Mouse (Mus musculus) hindbrain, embryonic 16.5 days (tissue): ENCODE results near the gene Stk24. TPM values are rescaled to one million over a fixed set of nuclear protein-coding genes. Genes with fewer than 3 reads are reported as not detected.

Source experiments
- ATAC-seq: fragments of 200-750 bp; cut with Nextera tagmentation; 2 replicates; pipeline ENCODE4 v1.8.0; 2017; ENCODE audit warnings: moderate TSS enrichment, moderate library complexity
- H3K27ac ChIP-seq: fragments of 300-500 bp; sonication (generic); 2 replicates; pipeline ENCODE4 v1.5.1; 2014; ENCODE audit warnings: low read depth, mild to moderate bottlenecking, control low read depth, low read length, moderate library complexity
- H3K27me3 ChIP-seq: fragments of 300-500 bp; sonication (generic); replicated peaks from 2 replicates; pipeline ENCODE4 v1.6.1; 2014; ENCODE audit warnings: low read length; ENCODE audit not compliant: control insufficient read depth, insufficient read depth
- H3K36me3 ChIP-seq: fragments of 300-500 bp; sonication (generic); 2 replicates; pipeline ENCODE4 v1.6.1; 2014; ENCODE audit warnings: mild to moderate bottlenecking, low read length, moderate library complexity, mixed read lengths; ENCODE audit not compliant: control insufficient read depth, insufficient read depth
- H3K4me1 ChIP-seq: fragments of 300-500 bp; sonication (generic); 2 replicates; pipeline ENCODE4 v1.6.1; 2014; ENCODE audit warnings: low read depth, low read length; ENCODE audit not compliant: control insufficient read depth, insufficient read depth
- H3K4me2 ChIP-seq: fragments of 300-500 bp; sonication (generic); 2 replicates; pipeline ENCODE4 v1.6.1; 2014; ENCODE audit warnings: mild to moderate bottlenecking, low read length, control low read depth, moderate library complexity
- H3K4me3 ChIP-seq: fragments of 300-500 bp; sonication (generic); 2 replicates; pipeline ENCODE4 v1.5.1; 2014; ENCODE audit warnings: mild to moderate bottlenecking, low read length, control low read depth, moderate library complexity
- H3K9ac ChIP-seq: fragments of 300-500 bp; sonication (generic); 2 replicates; pipeline ENCODE4 v1.6.1; 2014; ENCODE audit warnings: low read depth, mild to moderate bottlenecking, control low read depth, low read length, moderate library complexity
- H3K9me3 ChIP-seq: fragments of 300-500 bp; sonication (generic); 2 replicates; pipeline ENCODE4 v1.6.1; 2014; ENCODE audit warnings: mild to moderate bottlenecking, low read length, moderate library complexity; ENCODE audit not compliant: control insufficient read depth
- WGBS: fragments of 180-500 bp; shearing (Covaris S2); extraction: QIAGEN DNeasy Blood & Tissue Kit; methylation state at CpG from one replicate; pipeline ENCODE4 v1.1.7; 2014; 5-methylcytosine and 5-hydroxymethylcytosine counted together
- polyA plus RNA-seq: library from polyadenylated mRNA; unstranded; fragments of >200 nt; fragmentation: Nextera tagmentation; extraction: Ambion mirVana; gene quantifications from 2 replicates; pipeline ENCODE4 v1.2.1, GENCODE M21; 2015

The Stk24 gene
- polyA plus RNA-seq, 1 experiment from 2014 or later = 14.6 TPM

DNA sequence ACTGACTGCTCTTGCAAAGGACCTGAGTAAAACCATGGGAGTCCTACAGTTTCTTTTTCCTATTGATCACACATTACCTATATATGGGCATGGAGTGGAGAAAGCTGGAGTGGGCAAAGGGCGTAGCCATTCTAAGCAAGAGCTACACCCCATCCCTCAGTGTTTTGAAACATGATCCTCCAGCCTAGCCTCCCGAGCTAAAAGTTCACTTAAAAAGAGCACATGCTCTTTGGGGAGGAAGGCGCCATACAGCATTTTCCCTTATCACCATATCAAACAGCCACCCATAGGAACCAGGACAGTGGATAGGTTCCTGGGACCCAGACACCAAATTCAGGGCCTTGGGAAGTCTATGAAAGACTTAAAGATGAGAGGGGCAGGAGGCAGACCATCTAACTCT, 20.8 kb downstream of the Stk24 start:
- H3K27me3 ChIP-seq = no peaks in the 10 kb centered on the region
- WGBS = 55% methylated on average over 3 of the region's 3 CpGs
- no peaks in the 10 kb centered on the region for H3K36me3 ChIP-seq
- no peak overlapping the region for H3K4me3 ChIP-seq
- peaks cover 3% of the 10 kb centered on the region for H3K4me1 ChIP-seq
- no peak overlapping the region for H3K4me2 ChIP-seq
- no peak overlapping the region for H3K9ac ChIP-seq
- no peaks in the 10 kb centered on the region for H3K9me3 ChIP-seq
- no peak for ATAC-seq
- H3K27ac ChIP-seq = no peak overlapping the region

DNA sequence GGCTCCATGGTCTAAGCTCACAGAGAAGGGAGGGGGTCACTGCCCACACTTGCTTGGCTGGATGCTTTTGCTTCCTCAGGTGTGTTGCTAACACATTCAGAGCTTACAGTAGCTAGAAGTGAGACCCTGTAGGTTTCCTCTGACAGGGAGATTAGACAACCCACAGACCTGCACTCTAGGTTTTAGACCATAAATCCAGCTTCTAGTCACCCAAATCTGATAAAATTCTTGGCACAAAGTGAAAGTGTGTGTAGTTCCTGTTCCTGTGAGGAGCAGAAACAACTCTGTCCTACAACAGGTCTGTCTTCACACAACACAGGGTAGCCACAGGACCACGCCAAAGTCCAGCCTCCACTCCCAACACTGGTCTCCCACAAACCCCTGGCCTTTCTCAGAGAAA, 21.5 kb downstream of the Stk24 start:
- no peaks in the 10 kb centered on the region for H3K36me3 ChIP-seq
- H3K27me3 ChIP-seq = no peaks in the 10 kb centered on the region
- H3K27ac ChIP-seq = no peak overlapping the region
- no peak overlapping the region for H3K4me3 ChIP-seq
- peaks cover 3% of the 10 kb centered on the region for H3K4me1 ChIP-seq
- 95% methylated on average over 1 of the region's 1 CpGs for WGBS
- no peak for ATAC-seq
- no peak overlapping the region for H3K9ac ChIP-seq
- H3K4me2 ChIP-seq = no peak overlapping the region
- H3K9me3 ChIP-seq = no peaks in the 10 kb centered on the region

DNA sequence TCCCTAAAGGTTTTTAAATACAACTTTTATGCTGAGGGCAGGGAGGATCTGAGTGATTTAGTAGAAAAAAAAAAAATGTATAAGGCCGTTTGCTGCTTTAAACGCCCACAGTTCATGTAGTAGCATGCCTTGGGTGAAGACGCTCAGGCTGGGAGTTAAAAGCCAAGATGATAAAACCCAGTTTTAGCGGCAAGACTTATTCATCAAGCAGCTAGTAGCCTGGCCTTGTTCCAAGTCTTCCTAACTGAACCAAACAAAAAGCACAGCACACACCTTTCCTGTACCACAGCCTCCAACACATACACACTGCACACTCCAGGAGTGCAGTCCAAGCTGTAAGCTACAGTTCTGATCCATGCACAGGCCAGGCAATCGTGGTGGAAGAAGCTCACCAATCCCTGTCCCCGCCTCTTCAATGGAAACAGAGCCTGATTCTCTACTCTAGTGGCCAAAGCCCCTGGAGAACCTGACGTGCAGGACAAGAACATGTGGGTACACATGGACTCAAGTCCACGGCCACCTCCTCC, 23.4 kb downstream of the Stk24 start:
- Histone ChIP-seq H3K4me2 (no peak overlapping the region), H3K27me3 (no peaks in the 10 kb centered on the region), H3K36me3 (no peaks in the 10 kb centered on the region), H3K9me3 (no peaks in the 10 kb centered on the region), H3K4me1 (peaks cover 3% of the 10 kb centered on the region), H3K27ac (no peak overlapping the region), H3K4me3 (no peak overlapping the region), H3K9ac (no peak overlapping the region)
- WGBS = 75% methylated on average over 8 of the region's 8 CpGs
- ATAC-seq = no peak

DNA sequence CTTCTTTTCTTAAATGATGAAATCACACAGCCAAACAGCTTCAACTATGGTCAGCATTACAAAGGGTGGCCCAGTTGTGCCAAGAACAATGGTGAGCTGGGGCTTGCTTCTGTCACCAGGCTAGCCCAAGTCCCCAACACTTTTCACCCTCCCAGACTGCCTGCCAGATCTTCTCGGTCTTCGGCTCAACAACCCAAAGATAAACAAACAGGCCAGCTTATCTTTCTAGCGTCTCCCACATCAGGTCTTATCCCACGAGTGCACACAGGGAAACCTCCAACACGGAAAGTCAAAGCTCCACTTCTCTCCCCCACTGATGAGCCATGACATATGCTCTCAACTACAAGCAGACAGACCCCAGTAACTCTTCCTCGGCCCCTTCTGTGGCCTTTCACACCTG, 24.1 kb downstream of the Stk24 start:
- Histone ChIP-seq H3K4me1 (peaks cover 3% of the 10 kb centered on the region), H3K27ac (no peak overlapping the region), H3K4me2 (no peak overlapping the region), H3K9me3 (no peaks in the 10 kb centered on the region), H3K9ac (no peak overlapping the region), H3K27me3 (no peaks in the 10 kb centered on the region), H3K4me3 (no peak overlapping the region), H3K36me3 (no peaks in the 10 kb centered on the region)
- no peak for ATAC-seq
- 77% methylated on average over 6 of the region's 6 CpGs for WGBS

DNA sequence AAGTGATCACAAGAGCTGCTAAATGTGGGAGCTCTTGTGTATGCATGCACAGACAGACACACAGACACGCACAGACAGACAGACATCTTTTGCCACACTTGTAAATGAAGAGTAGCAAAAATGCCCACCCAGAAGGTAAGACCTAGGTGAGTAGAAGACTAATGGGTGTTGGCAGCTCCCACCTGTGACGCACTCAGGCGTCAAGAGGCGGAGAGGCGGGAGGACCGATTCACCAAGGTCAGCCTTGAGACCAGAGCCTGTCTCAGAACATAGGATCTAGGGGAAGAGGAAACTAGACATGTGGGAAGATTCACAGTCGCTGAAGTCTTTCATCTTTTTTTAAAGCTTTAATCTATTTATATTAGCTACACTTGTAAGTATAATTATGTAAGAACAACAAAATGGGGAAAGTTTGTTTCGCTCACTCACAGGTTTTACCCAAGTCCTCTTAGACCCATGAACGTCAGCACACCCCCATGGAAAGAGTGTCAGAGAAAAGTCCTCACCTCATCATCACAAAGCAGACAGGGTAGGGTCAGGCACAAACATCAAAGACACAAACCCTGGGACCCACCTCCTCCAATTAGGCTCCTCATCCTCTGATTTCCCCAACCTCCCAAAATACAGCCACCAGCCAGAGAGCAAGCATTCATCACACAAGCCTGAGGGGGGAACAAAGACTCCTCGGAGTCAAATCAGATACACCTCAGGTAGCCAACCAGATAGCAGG, 26.0 kb downstream of the Stk24 start:
- Histone ChIP-seq H3K4me1 (peaks cover 3% of the 10 kb centered on the region), H3K36me3 (no peaks in the 10 kb centered on the region), H3K9me3 (no peaks in the 10 kb centered on the region), H3K4me2 (no peak overlapping the region), H3K9ac (no peak overlapping the region), H3K27me3 (no peaks in the 10 kb centered on the region), H3K4me3 (no peak overlapping the region), H3K27ac (no peak overlapping the region)
- WGBS = 91% methylated on average over 10 of the region's 10 CpGs
- ATAC-seq = no peak

DNA sequence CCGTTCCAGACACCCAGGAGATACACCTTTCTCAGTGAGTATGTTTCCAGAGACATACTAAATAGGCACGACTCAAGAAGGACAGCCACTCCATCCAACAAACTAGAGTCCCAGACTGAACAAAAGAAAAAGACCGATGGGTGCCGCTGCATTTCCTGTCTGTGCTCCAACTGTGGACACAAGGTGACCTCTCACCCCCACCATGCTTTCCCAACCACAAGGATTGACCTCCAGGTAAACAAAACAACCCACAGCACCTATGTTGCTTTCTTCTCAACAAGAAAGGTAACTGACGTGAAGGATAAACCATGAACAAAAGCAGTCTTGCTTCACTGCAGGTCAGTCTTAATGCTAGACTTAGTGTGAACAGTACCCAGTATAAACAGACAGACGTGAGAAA, 27.1 kb downstream of the Stk24 start:
- H3K27me3 ChIP-seq = no peaks in the 10 kb centered on the region
- H3K4me2 ChIP-seq = no peak overlapping the region
- H3K9ac ChIP-seq = no peak overlapping the region
- ATAC-seq = no peak
- no peak overlapping the region for H3K27ac ChIP-seq
- 89% methylated on average over 6 of the region's 6 CpGs for WGBS
- no peaks in the 10 kb centered on the region for H3K9me3 ChIP-seq
- no peak overlapping the region for H3K4me3 ChIP-seq
- no peaks in the 10 kb centered on the region for H3K36me3 ChIP-seq
- H3K4me1 ChIP-seq = peaks cover 11% of the 10 kb centered on the region

DNA sequence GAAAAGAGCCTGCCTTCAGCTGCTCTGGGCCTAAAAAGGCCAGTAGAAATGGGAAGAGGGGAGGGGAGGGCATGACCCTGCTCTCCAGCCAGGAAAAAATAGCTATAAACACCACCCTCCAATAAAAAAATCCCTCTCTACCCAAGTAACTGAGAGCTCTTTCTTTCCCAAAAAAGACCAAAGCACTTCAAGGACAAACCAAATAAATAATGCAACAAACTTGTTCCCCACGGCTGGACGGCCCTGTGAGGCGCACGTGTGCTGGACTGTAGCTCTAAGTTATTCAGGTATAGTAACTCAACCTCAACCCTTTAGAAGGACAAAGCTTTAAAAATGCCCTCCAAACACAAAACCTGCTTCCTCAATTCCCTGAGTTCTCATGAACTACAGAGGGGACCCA, 28.1 kb downstream of the Stk24 start:
- 95% methylated on average over 4 of the region's 4 CpGs for WGBS
- no peak for ATAC-seq
- no peaks in the 10 kb centered on the region for H3K27me3 ChIP-seq
- peaks cover 12% of the 10 kb centered on the region for H3K4me1 ChIP-seq
- H3K4me3 ChIP-seq = no peak overlapping the region
- H3K27ac ChIP-seq = no peak overlapping the region
- no peaks in the 10 kb centered on the region for H3K36me3 ChIP-seq
- no peak overlapping the region for H3K4me2 ChIP-seq
- H3K9ac ChIP-seq = no peak overlapping the region
- H3K9me3 ChIP-seq = no peaks in the 10 kb centered on the region

DNA sequence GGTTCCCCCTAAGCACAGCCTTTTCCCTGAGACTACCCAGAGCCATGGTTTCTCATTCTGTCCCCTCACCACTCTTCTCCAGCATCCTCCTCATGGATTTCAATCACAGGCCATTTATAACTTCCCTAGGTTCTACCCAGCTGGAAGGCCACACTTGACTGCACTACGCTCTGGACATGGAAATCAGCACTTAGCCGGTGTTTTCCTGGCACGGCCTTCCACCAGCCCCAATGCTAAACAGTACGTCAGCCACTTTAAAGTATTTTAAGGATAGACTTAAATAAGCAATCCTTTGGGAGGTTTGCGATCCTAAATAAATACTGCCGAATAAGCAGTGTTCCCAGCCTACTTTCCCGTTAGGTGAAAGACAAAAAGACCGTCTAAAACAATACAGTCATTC, 29.8 kb downstream of the Stk24 start:
- WGBS = 69% methylated on average over 8 of the region's 8 CpGs
- Histone ChIP-seq H3K27me3 (no peaks in the 10 kb centered on the region), H3K27ac (no peak overlapping the region), H3K9me3 (no peaks in the 10 kb centered on the region), H3K4me2 (no peak overlapping the region), H3K36me3 (no peaks in the 10 kb centered on the region), H3K4me1 (peaks cover 10% of the 10 kb centered on the region), H3K9ac (no peak overlapping the region), H3K4me3 (no peak overlapping the region)
- no peak for ATAC-seq

DNA sequence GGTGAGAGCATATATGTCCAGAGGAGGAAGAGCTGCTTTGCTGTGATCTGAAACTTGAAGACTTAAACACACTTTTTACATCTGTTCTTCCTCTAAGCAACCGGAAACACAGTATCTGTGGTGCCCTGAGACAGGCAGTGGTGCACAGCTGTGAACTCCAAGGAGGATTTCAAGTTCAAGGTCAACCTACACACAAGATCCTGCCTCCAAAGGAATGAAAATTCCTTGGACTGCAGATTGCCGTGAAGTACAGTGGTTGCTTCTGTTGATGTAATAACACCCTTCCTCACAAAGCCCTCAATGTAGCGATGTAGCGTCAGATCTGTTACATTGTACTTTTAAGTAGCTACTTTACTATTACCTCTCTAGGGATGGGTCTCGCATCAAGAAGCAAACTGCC, 30.5 kb downstream of the Stk24 start:
- Histone ChIP-seq H3K4me1 (peaks cover 10% of the 10 kb centered on the region), H3K27me3 (no peaks in the 10 kb centered on the region), H3K4me3 (no peak overlapping the region), H3K36me3 (no peaks in the 10 kb centered on the region), H3K27ac (no peak overlapping the region), H3K9me3 (no peaks in the 10 kb centered on the region), H3K9ac (no peak overlapping the region), H3K4me2 (no peak overlapping the region)
- 81% methylated on average over 5 of the region's 5 CpGs for WGBS
- no peak for ATAC-seq
